Mouse (Mus musculus): ENCODE measurements around the gene Vwa2.

Vwa2 gene

GRCm38 (mm10) chr19:56873816-56874600 is at the start of gene Vwa2:
Gene Vwa2, plus strand, starts transcription at chr19:56874249.
- peak; percentile 36 for DNase-seq

GRCm38 (mm10) chr19:56826047-56826631 is 47.9 kb upstream of the Vwa2 start, which contains the start of gene Tdrd1:
Gene Tdrd1, plus strand, starts transcription at chr19:56826209.
- no peak for DNase-seq

- no peak for DNase-seq
These were observed 45.7 kb upstream of the Vwa2 start for GRCm38 (mm10) chr19:56828305-56828704.

DNA sequence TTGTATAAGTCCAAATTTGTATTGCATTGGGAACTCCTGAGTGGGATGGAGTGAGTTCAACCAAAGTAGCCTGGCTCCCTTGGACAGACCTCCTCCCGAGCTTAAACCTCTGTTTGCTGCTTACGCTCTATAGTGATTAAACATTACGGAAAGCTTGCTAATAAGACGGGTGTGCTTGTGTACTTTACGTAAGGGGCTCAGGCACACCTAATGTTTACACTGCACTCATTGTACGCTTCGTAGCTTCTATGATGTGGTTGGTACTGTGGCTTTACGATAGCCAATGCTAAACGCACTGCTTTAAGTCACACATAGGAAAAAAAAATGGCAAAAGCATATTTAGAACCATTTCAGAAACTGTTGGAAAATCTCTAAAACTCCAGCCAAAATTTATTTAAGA is 44.8 kb upstream of the Vwa2 start:
- DNase-seq, result no peak

GRCm38 (mm10) chr19:56830163-56830562 is 43.9 kb upstream of the Vwa2 start:
- DNase-seq, result no peak

- no peak for DNase-seq
These were observed 38.7 kb upstream of the Vwa2 start for GRCm38 (mm10) chr19:56835340-56835739.

DNA sequence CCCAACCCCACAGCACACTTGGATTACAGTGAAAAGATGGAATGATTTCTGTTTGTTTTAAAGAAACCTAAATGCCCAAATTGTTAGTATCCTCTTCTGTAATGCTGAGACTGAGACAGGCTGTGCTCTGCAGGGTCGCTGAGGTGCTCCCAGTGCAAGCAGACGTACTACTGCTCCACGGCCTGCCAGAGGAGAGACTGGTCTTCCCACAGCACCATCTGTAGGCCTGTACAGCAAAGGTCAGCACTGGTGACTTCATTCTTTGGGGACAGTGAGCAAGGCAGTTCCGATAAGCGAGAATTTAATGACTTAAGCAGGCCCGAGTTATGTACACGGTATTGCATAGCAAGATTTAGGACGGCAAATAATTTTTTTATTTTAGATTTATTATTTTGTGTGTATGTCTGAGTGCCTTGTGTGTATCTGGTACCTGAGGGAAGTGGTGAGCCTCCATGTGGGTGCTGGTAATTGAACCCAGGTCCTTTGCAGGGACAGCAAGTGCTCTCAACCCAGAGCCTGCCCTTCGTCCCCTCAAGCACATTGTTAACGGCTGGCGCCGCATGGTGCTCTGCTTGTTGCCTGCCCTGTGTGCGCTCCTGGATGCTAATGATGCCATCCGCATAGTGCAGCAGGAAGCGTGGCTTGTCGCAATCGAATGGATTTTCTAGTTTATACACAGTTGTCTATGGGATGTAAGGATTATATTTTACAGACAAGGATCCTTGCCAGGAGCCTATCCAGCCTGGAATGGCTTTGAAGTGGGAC is 34.9 kb upstream of the Vwa2 start:
- DNase-seq, result no peak

DNA sequence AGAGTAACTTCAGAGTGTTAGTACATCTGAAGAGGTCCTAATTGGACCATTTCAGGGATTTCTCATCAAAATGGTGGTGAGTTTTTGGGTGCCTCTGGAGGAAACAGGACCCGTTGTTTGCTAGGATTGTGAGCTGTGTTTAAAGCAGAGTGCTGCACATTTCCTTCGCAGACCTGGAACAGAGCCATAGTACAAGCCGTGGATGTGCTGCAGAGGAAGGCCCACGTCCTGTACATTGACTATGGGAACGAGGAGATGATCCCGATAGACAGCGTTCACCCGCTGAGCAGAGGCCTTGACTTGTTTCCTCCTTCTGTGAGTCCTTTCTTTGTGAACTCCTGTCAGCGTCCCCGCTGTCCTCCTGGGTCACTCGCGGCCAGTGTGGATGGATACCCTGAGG is 31.1 kb upstream of the Vwa2 start:
- no peak for DNase-seq

DNA sequence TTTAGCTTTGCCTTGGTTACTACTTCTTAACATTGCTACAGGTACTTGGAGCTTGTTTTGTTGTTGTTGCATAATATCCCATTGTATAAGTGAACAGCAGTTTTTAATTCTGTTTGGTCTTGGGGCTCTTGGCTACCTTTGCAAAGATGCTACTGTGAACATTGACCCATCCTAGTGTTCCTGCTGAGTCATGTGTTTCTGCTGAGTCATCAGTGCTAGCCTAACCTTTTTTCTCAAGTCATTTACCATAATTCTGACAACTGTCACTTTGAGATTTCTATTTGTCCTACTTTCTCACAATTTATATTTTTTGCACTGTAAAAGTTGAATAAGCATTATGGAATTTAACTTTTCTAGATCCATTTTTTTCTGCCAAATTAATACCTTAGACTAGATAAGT is 21.5 kb upstream of the Vwa2 start:
- DNase-seq, result no peak

DNA sequence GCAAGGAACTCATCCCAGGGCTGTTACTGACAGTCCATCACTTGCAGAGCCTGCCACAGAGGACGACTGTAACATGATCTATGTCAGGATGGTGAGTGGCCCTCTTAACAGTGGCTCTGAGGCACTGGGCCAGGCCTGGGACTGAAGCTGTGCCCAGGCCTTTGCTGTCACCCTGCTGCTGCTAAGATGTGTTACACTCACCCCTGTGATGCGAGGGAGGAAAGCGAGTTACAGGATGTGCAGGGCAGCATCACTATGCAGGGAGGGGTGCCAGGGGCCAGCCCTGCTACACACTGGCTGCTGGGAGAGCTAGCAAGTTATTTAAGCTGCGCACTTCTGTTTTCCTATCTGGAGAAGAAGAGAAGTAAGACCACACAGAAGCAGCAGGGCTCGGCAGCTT is 17.6 kb upstream of the Vwa2 start:
- DNase-seq, result no peak

DNA sequence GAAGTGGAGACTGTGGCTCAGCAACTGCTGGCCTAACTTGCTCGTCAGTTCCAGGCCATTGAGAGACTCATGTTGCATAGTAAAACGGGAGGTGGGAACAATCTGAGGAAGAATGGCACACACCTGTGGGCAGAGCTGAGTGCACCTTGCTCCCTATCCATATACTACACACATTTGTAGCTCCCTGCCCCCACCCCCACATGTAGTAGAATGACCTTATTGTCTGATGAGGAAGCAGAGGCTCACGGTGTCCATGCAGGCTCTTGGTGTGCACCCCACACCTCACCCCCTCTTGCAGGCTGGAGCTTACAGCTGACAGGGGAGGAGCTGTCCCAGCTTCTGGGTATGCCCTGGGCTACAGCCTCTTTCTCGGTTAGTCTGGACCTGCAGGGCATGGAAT is 6.3 kb upstream of the Vwa2 start:
- no peak for DNase-seq

- no peak for DNase-seq
These were observed 709 bp downstream of the Vwa2 start for GRCm38 (mm10) chr19:56874601-56875315.

DNA sequence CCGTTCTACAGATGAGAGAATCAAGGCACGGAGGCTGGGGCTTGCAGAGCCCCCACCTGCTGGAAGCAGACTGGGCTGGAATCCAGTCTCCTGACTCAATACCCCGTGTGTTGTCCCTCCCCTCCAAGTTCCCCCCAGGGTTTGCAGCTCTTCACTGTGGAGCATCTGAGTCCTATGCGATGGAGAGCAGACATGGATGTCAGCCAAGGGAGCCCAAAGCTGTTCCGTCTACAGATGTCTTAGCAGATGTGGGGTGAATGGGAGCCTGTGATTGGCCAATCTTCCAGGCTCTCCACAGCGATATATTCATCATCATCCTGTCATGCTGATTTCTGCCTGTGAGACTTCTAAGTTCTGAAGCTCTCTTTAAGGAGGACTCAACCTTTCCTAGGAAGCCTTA is 3.3 kb downstream of the Vwa2 start:
- no peak for DNase-seq

GRCm38 (mm10) chr19:56887879-56888278 is 13.8 kb downstream of the Vwa2 start:
- no peak for DNase-seq

DNA sequence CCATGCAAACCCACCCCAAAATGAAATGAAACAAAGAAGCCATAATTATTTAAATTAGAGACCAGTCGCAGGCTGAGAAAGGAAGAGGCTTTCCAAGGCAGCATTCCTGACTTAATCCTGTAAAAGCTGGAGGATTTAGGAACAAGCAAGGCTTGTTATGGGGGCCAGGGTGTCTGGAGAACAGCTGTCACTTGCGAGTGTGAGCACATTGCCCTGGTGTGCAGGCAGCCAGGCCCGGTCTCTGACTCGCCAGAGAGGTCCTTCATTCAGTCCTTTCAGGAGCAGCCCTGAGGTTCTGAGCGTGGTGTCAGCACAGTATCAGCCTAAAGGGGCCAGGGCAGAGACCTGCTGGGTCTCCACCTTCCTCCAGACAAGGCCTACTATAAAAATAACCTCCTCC is 14.6 kb downstream of the Vwa2 start:
- no peak for DNase-seq

DNA sequence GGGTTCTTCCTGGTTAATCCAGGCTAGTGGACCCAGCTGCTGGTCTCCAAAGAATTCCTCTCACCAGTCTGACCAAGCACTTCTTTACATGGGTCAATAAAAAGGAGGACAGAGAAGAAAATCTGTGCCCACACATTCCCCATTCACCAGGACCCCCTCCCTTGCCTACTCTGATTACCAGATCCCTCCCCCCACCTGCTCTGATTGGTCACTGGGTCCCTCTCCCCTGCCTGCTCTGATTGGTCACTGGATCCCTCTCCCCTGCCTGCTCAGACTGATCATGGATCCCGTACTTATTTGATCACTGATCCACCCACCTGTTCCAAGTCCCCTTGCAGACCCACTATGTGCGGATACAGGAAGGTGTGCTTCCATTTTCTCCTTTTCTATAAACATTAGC is 17.4 kb downstream of the Vwa2 start:
- no peak for DNase-seq

- DNase-seq, result no peak
These were observed 18.5 kb downstream of the Vwa2 start for GRCm38 (mm10) chr19:56892586-56892985.

- no peak for DNase-seq
These were observed 19.3 kb downstream of the Vwa2 start for GRCm38 (mm10) chr19:56893326-56893725.

DNA sequence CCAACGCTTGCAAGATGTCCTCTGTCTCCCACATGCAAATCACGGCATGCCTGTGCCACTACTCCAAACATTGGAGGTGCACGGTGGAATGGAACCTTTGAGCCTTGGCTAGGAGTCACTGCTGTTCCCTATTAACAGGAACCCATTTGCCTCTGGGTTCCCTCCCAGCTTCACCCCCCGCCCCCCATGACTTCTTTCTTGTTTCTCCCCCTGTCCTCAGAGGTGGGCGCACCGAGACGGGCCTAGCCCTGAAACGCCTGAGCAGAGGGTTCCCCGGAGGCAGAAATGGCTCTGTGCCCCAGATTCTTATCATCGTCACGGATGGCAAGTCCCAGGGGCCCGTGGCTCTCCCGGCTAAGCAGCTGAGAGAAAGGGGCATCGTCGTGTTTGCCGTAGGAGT is 23.6 kb downstream of the Vwa2 start:
- no peak for DNase-seq

DNA sequence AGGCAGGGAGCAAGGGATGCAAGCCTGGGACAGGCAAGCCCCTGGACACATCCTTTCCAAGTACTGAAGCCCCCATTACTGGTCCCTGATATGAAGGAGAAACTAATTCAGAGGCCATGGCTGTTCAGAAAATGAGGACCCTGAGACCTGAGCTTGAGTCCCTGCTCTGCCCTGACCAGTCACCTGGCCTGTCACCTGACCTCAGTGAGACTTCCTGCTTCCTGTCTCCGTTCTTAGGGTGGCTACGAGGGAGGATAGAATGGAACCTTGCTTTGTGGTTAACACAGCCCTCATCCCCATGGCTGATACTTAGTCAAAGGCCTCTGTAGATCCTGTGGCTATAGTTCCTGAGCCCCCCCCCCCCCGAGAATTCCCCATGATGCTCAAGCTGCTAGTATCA is 30.0 kb downstream of the Vwa2 start:
- DNase-seq, result no peak

- DNase-seq, result no peak
These were observed 31.3 kb downstream of the Vwa2 start for GRCm38 (mm10) chr19:56905395-56905794.

- DNase-seq, result no peak
These were observed 33.8 kb downstream of the Vwa2 start for GRCm38 (mm10) chr19:56907850-56908249.

Data from right cerebral cortex, postnatal 25 days (tissue).